Mouse (Mus musculus) forebrain, embryonic 14.5 days (tissue): Measurements from ENCODE around the gene 4930556J24Rik. TPM values are rescaled to one million over a fixed set of nuclear protein-coding genes. Genes with fewer than 3 reads are reported as not detected.
"Not testable (repeated sequence)": the region's sequence is repeated elsewhere in the genome, so short reads cannot be mapped to it uniquely, and the experiment has no call there.

ENCODE experiments used
- ATAC-seq: fragments of 200-750 bp; cut with Nextera tagmentation; 2 replicates; pipeline ENCODE4 v1.8.0; 2017; ENCODE audit warnings: mild to moderate bottlenecking, moderate library complexity
- DNase-seq: peaks from one replicate; pipeline ENCODE4 v3.0.0-alpha.2; 2015; ENCODE audit warnings: low spot score
- H3K27ac ChIP-seq: fragments of 300-500 bp; sonication (generic); 2 replicates; pipeline ENCODE4 v1.5.1; 2014; ENCODE audit warnings: low read depth, mild to moderate bottlenecking, control low read depth, low read length, moderate library complexity
- H3K27me3 ChIP-seq: fragments of 300-500 bp; sonication (generic); replicated peaks from 2 replicates; pipeline ENCODE4 v1.6.1; 2014; ENCODE audit warnings: low read length, control low read depth, mixed read lengths; ENCODE audit not compliant: control insufficient read depth, insufficient read depth
- H3K36me3 ChIP-seq: fragments of 300-500 bp; sonication (generic); 2 replicates; pipeline ENCODE4 v1.6.1; 2014; ENCODE audit warnings: low read length, control low read depth; ENCODE audit not compliant: control insufficient read depth, insufficient read depth
- H3K4me1 ChIP-seq: fragments of 300-500 bp; sonication (generic); 2 replicates; pipeline ENCODE4 v1.6.1; 2014; ENCODE audit warnings: antibody characterized with exemption, low read length, control low read depth; ENCODE audit not compliant: control insufficient read depth, insufficient read depth
- H3K4me2 ChIP-seq: fragments of 300-500 bp; sonication (generic); 2 replicates; pipeline ENCODE4 v1.6.1; 2014; ENCODE audit warnings: mild to moderate bottlenecking, control low read depth, low read length
- H3K4me3 ChIP-seq: fragments of 300-500 bp; sonication (generic); 2 replicates; pipeline ENCODE4 v1.5.1; 2014; ENCODE audit warnings: low read depth, low read length, control low read depth
- H3K9ac ChIP-seq: fragments of 300-500 bp; sonication (generic); 2 replicates; pipeline ENCODE4 v1.6.1; 2014; ENCODE audit warnings: mild to moderate bottlenecking, low read length, control low read depth, moderate library complexity
- H3K9me3 ChIP-seq: fragments of 300-500 bp; sonication (generic); replicated peaks from 2 replicates; pipeline ENCODE4 v1.6.1; 2016; ENCODE audit warnings: low read length, control low read depth, mixed read lengths; ENCODE audit not compliant: control insufficient read depth
- WGBS: fragments of 180-500 bp; shearing (Covaris S2); extraction: QIAGEN DNeasy Blood & Tissue Kit; methylation state at CpG from one replicate; pipeline ENCODE4 v1.1.7; 2014; 5-methylcytosine and 5-hydroxymethylcytosine counted together
- polyA plus RNA-seq: library from polyadenylated mRNA; unstranded; fragments of >200 nt; fragmentation: Nextera tagmentation; extraction: Ambion mirVana; gene quantifications from 2 replicates; pipeline ENCODE4 v1.2.1, GENCODE M21; 2014

4930556J24Rik gene
- polyA plus RNA-seq, 1 experiment from 2014 or later, result not detected

- no peaks in the 10 kb centered on the region for H3K9me3 ChIP-seq
- ATAC-seq, result peak; percentile 98
- H3K27me3 ChIP-seq, result no peaks in the 10 kb centered on the region
- DNase-seq, result peak; percentile 96
- peak within 1 kb of the TSS; percentile 58; the same call in 1 of the 2 replicates for H3K27ac ChIP-seq
- H3K36me3 ChIP-seq, result peaks cover 10% of the 10 kb centered on the region
- WGBS, result under 1% methylated on average over 31 of the region's 31 CpGs
- peak within 1 kb of the TSS; percentile 87 for H3K4me3 ChIP-seq
- peak within 1 kb of the TSS; percentile 85 for H3K4me2 ChIP-seq
- peaks cover 7% of the 10 kb centered on the region; the same call in 1 of the 2 replicates for H3K4me1 ChIP-seq
- peak within 1 kb of the TSS; percentile 81 for H3K9ac ChIP-seq
These were observed 12.8 kb downstream of the 4930556J24Rik start, which contains the start of gene Pes1 for GRCm38 (mm10) chr11:3963610-3964415. Gene Pes1 (plus strand): TSS chr11:3963975.

GRCm38 (mm10) chr11:3963155-3963554 is 13.4 kb downstream of the 4930556J24Rik start:
- WGBS, result 86% methylated on average over 10 of the region's 10 CpGs
- Histone ChIP-seq H3K27me3 (no peaks in the 10 kb centered on the region), H3K36me3 (peaks cover 6% of the 10 kb centered on the region), H3K4me3 (peak overlapping the region; percentile 87), H3K4me1 (peaks cover 7% of the 10 kb centered on the region; the same call in 1 of the 2 replicates), H3K9ac (peak overlapping the region; percentile 81), H3K9me3 (no peaks in the 10 kb centered on the region), H3K27ac (peak overlapping the region; percentile 58; the same call in 1 of the 2 replicates), H3K4me2 (peak overlapping the region; percentile 85)
- DNase-seq, result peak; percentile 17
- ATAC-seq, result peak; percentile 47

- Histone ChIP-seq H3K4me3 (no peak overlapping the region), H3K9me3 (no peaks in the 10 kb centered on the region), H3K4me2 (no peak overlapping the region), H3K4me1 (peaks cover 7% of the 10 kb centered on the region; the same call in 1 of the 2 replicates), H3K27me3 (no peaks in the 10 kb centered on the region), H3K27ac (no peak overlapping the region), H3K9ac (no peak overlapping the region), H3K36me3 (no peaks in the 10 kb centered on the region)
- DNase-seq (no peak), ATAC-seq (no peak)
- WGBS, result 73% methylated on average over 3 of the region's 3 CpGs
These were observed 14.8 kb downstream of the 4930556J24Rik start for GRCm38 (mm10) chr11:3961761-3962160.

GRCm38 (mm10) chr11:3960901-3961300 is 15.7 kb downstream of the 4930556J24Rik start:
- H3K36me3 ChIP-seq, result no peaks in the 10 kb centered on the region
- H3K27me3 ChIP-seq, result no peaks in the 10 kb centered on the region
- no peak overlapping the region for H3K4me3 ChIP-seq
- WGBS, result 56% methylated on average over 2 of the region's 2 CpGs
- ATAC-seq (no peak), DNase-seq (no peak)
- H3K9ac ChIP-seq, result no peak overlapping the region
- H3K27ac ChIP-seq, result no peak overlapping the region
- no peak overlapping the region for H3K4me2 ChIP-seq
- H3K4me1 ChIP-seq, result peaks cover 7% of the 10 kb centered on the region; the same call in 1 of the 2 replicates
- no peaks in the 10 kb centered on the region for H3K9me3 ChIP-seq

GRCm38 (mm10) chr11:3955371-3955770 is 21.2 kb downstream of the 4930556J24Rik start:
- not testable (repeated sequence) for ATAC-seq, H3K9ac ChIP-seq, H3K36me3 ChIP-seq, DNase-seq, H3K9me3 ChIP-seq, H3K27ac ChIP-seq, H3K27me3 ChIP-seq, H3K4me3 ChIP-seq, H3K4me1 ChIP-seq, H3K4me2 ChIP-seq
- 70% methylated on average over 4 of the region's 4 CpGs for WGBS

- DNase-seq, H3K4me1 ChIP-seq, H3K27me3 ChIP-seq, H3K36me3 ChIP-seq, ATAC-seq, H3K4me3 ChIP-seq, H3K4me2 ChIP-seq, H3K27ac ChIP-seq, H3K9me3 ChIP-seq, H3K9ac ChIP-seq: not testable (repeated sequence)
- 75% methylated on average over 5 of the region's 5 CpGs for WGBS
These were observed 21.7 kb downstream of the 4930556J24Rik start for GRCm38 (mm10) chr11:3954876-3955275.

- H3K27me3 ChIP-seq, result no peaks in the 10 kb centered on the region
- no peaks in the 10 kb centered on the region for H3K9me3 ChIP-seq
- no peaks in the 10 kb centered on the region for H3K4me1 ChIP-seq
- no peaks in the 10 kb centered on the region for H3K36me3 ChIP-seq
- H3K27ac ChIP-seq, result no peak overlapping the region
- WGBS, result 9% methylated on average over 1 of the region's 1 CpGs
- H3K9ac ChIP-seq, result no peak overlapping the region
- ATAC-seq (no peak), DNase-seq (no peak)
- H3K4me2 ChIP-seq, result no peak overlapping the region
- H3K4me3 ChIP-seq, result no peak overlapping the region
These were observed 30.2 kb downstream of the 4930556J24Rik start for GRCm38 (mm10) chr11:3946386-3946785.

- no peaks in the 10 kb centered on the region for H3K27me3 ChIP-seq
- no peaks in the 10 kb centered on the region for H3K9me3 ChIP-seq
- H3K4me3 ChIP-seq, result no peak overlapping the region
- DNase-seq (no peak), ATAC-seq (no peak)
- no peak overlapping the region for H3K4me2 ChIP-seq
- H3K27ac ChIP-seq, result no peak overlapping the region
- H3K36me3 ChIP-seq, result no peaks in the 10 kb centered on the region
- 85% methylated on average over 7 of the region's 7 CpGs for WGBS
- no peak overlapping the region for H3K9ac ChIP-seq
- no peaks in the 10 kb centered on the region for H3K4me1 ChIP-seq
These were observed 35.2 kb downstream of the 4930556J24Rik start for GRCm38 (mm10) chr11:3941371-3941770.

- no peaks in the 10 kb centered on the region for H3K27me3 ChIP-seq
- 83% methylated on average over 13 of the region's 13 CpGs for WGBS
- H3K4me3 ChIP-seq, result no peak overlapping the region
- ATAC-seq (no peak), DNase-seq (no peak)
- H3K27ac ChIP-seq, result no peak overlapping the region
- no peaks in the 10 kb centered on the region for H3K9me3 ChIP-seq
- no peak overlapping the region for H3K9ac ChIP-seq
- H3K4me2 ChIP-seq, result no peak overlapping the region
- no peaks in the 10 kb centered on the region for H3K4me1 ChIP-seq
- no peaks in the 10 kb centered on the region for H3K36me3 ChIP-seq
These were observed 39.2 kb downstream of the 4930556J24Rik start for GRCm38 (mm10) chr11:3937321-3937874.
